Mouse (Mus musculus): ENCODE measurements at regions not wholly inside any gene's neighbourhood (a gene's known extent, or its start where the extent isn't known, plus 50 kb on each side); places are given as distances from the start of the nearest gene placed in this dataset.

DNA sequence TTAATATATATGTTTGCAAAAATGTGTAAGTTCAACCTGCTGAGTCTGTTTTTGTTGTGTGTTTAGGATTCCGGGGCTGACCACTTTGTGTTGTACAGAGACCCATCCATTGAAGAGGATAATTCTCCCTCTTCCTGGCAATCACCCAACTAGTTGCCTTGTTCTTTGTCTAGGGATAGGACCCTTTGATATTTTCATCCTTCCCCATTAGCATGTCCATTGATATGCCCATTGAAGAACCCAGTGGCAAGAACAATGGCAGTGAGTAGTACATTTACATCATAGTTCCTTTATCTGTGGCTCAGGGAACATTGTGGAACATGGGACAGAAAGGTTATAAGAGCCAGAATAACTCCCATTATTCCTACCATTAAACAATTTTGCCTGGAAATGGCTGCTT, 160.9 kb upstream of the Irx4 start:
- H3K4me3 ChIP-seq (replicated peaks; ENCODE audit: low read depth, low read length) = no peak overlapping the region
- no peak for ATAC-seq (ENCODE audit: low FRiP score, low TSS enrichment)
- no peak overlapping the region for H3K9ac ChIP-seq (replicated peaks; ENCODE audit: low read length)
- no peaks in the 10 kb centered on the region for H3K9me3 ChIP-seq (ENCODE audit: control insufficient read depth, low read length)
- whole genome bisulfite sequencing = 33% methylated on average over 1 of the region's 1 CpGs
- peak; percentile 59 for DNase-seq
- peaks cover 5% of the 10 kb centered on the region; the same call in 1 of the 2 replicates for H3K27me3 ChIP-seq (ENCODE audit: control insufficient read depth, insufficient read depth, low read length)
- 0 out of 2 replicates have a peak, but pooled peaks cover 3% of the 10 kb centered on the region for H3K4me1 ChIP-seq (ENCODE audit: control insufficient read depth, insufficient read depth, low read length)
- no peaks in the 10 kb centered on the region for H3K36me3 ChIP-seq (ENCODE audit: control insufficient read depth, insufficient read depth, low read length)
- no peak overlapping the region for H3K27ac ChIP-seq (replicated peaks; ENCODE audit: low read depth, low read length)
- H3K4me2 ChIP-seq (ENCODE audit: low read length) = no peak overlapping the region

DNA sequence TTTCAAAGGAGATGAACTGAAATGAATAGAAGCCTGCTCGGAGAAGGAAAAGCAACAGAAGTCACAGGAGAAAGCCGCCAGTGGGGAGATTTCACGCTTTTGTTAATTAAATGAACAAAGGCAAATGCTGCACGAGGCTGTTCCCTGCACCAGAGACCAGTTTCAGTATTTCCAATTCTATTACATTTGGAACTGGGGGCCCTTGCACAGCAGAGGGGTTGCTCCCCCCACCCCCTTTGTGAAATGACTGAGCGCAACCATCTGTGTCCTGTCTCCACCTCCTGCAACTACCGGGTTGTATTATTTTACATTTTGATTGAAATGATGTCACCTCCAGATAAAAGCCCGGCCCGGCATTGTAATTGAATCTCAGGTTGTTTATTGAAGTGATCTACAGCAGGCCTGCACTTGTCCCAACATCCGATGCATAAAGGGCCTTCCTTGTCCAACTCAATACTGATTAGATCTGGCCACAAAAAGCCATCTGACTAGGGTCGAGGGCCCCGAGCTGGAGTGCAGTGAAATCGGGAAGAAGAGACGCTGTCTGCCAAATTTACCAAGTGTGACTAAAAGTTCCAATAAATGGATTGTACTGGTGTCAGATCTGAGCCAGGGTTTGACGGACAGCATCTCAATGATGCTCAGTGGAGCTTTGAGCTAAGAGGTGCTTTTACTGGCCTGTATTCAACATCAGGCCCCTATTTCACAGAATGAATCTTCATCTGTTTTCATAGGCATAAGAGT, 152.9 kb upstream of the Irx4 start:
- peak overlapping the region; percentile 45; the same call in 1 of the 2 replicates for H3K27ac ChIP-seq (replicated peaks; ENCODE audit: low read depth, low read length)
- no peaks in the 10 kb centered on the region for H3K9me3 ChIP-seq (ENCODE audit: control insufficient read depth, low read length)
- no peak overlapping the region for H3K9ac ChIP-seq (replicated peaks; ENCODE audit: low read length)
- H3K27me3 ChIP-seq (ENCODE audit: control insufficient read depth, insufficient read depth, low read length) = peaks cover 14% of the 10 kb centered on the region; the same call in 1 of the 2 replicates
- DNase-seq (peak; percentile 69), ATAC-seq (ENCODE audit: low FRiP score, low TSS enrichment) (peak; percentile 84)
- H3K4me2 ChIP-seq (ENCODE audit: low read length) = peak overlapping the region; percentile 11; the same call in 1 of the 2 replicates
- 5% methylated on average over 14 of the region's 14 CpGs for WGBS
- H3K36me3 ChIP-seq (ENCODE audit: control insufficient read depth, insufficient read depth, low read length) = no peaks in the 10 kb centered on the region
- no peak overlapping the region for H3K4me3 ChIP-seq (replicated peaks; ENCODE audit: low read depth, low read length)
- H3K4me1 ChIP-seq (ENCODE audit: control insufficient read depth, insufficient read depth, low read length) = 0 out of 2 replicates have a peak, but pooled peaks cover 9% of the 10 kb centered on the region

DNA sequence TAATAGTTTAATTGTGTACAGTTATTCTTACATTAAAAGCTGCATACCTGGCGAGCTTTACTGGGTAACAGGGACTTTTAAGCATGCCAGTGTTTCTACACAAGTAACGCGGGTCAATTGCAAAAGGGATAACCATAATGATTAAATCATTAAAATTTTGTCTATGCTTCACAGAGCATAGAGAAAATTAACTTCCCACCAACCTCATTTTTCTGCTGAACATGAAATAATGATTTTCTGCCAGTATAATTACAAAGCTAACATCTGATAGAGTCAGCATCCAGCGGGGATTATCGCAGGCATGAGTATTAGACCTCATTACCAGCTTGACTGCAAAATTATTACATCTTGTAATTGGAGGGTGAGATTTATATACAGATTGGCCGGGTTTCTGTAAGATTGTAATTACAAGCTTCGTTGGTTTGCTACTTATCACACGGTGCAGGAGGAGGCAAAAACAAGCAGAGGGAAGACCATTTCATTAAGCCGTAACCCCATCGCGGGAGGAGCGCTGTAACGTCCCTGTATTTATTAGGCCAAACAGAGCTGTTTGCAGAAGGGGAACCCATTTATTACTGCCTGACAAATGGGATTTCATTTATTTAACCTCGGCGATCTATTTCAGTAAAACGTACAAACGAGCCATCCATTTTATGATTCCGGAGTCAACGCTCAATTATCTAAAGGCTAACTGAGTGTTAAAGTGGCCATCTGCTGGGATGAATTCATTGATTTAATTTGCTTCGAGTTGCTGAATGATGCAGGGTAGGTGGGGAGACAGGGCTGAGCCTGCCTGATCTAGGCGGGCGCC, 143.3 kb upstream of the Irx4 start:
- peak; percentile 91 for ATAC-seq (ENCODE audit: low FRiP score, low TSS enrichment)
- Histone ChIP-seq H3K9ac (replicated peaks; ENCODE audit: low read length) (peak overlapping the region; percentile 40), H3K27me3 (ENCODE audit: control insufficient read depth, insufficient read depth, low read length) (peaks cover 14% of the 10 kb centered on the region), H3K36me3 (ENCODE audit: control insufficient read depth, insufficient read depth, low read length) (no peaks in the 10 kb centered on the region), H3K9me3 (ENCODE audit: control insufficient read depth, low read length) (no peaks in the 10 kb centered on the region), H3K4me3 (replicated peaks; ENCODE audit: low read depth, low read length) (peak overlapping the region; percentile 19), H3K4me2 (ENCODE audit: low read length) (peak overlapping the region; percentile 46), H3K27ac (replicated peaks; ENCODE audit: low read depth, low read length) (peak overlapping the region; percentile 79), H3K4me1 (ENCODE audit: control insufficient read depth, insufficient read depth, low read length) (0 out of 2 replicates have a peak, but pooled peaks cover 6% of the 10 kb centered on the region)
- DNase-seq = peak; percentile 79
- 26% methylated on average over 22 of the region's 22 CpGs for WGBS

DNA sequence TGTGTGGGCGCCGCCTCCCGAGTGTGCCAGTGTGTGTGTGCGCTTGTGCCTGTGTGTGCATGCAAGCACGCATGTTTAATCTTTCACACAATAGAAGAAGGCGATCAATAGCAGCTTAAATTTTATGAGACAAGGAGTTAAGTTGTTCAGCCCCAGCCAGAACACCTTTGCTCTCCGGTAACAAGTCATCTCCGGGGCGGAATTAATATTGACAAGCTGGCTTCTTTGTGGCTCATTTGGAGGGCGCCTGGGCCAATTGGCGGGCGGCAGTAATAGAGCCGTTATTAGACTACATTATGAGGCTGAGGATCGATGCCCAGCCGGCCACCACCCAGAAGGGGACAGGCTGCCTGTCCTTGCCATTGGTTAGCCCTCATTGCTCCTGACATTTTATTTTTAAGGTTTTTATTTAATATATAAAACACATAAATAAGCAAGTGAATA, 142.6 kb upstream of the Irx4 start:
- ATAC-seq (ENCODE audit: low FRiP score, low TSS enrichment) (peak; percentile 69), DNase-seq (no peak)
- peak overlapping the region; percentile 79 for H3K27ac ChIP-seq (replicated peaks; ENCODE audit: low read depth, low read length)
- H3K9ac ChIP-seq (replicated peaks; ENCODE audit: low read length) = peak overlapping the region; percentile 40
- H3K27me3 ChIP-seq (ENCODE audit: control insufficient read depth, insufficient read depth, low read length) = peaks cover 14% of the 10 kb centered on the region
- WGBS = 23% methylated on average over 15 of the region's 15 CpGs
- peak overlapping the region; percentile 19 for H3K4me3 ChIP-seq (replicated peaks; ENCODE audit: low read depth, low read length)
- H3K4me2 ChIP-seq (ENCODE audit: low read length) = peak overlapping the region; percentile 46
- 0 out of 2 replicates have a peak, but pooled peaks cover 6% of the 10 kb centered on the region for H3K4me1 ChIP-seq (ENCODE audit: control insufficient read depth, insufficient read depth, low read length)
- H3K36me3 ChIP-seq (ENCODE audit: control insufficient read depth, insufficient read depth, low read length) = no peaks in the 10 kb centered on the region
- H3K9me3 ChIP-seq (ENCODE audit: control insufficient read depth, low read length) = no peaks in the 10 kb centered on the region

DNA sequence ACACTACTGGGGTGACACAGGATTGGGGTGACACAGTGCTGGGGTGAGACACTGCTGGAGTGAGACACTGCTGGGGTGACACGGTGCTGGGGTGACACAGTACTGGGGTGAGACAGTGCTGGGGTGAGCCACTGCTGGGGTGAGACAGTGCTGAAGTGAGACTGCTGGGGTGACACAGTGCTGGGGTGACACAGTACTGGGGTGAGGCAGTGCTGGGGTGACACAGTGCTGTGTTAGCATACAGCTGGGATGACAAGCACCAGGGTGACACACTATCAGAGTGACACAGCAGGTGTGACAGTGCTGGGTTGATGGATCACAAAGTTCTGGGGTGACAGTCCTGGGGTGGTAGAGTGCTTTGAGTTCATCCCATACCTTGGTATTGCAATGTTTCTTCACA, 137.3 kb upstream of the Irx4 start:
- no peak overlapping the region for H3K9ac ChIP-seq (replicated peaks; ENCODE audit: low read length)
- ATAC-seq (ENCODE audit: low FRiP score, low TSS enrichment) (no peak), DNase-seq (no peak)
- H3K4me3 ChIP-seq (replicated peaks; ENCODE audit: low read depth, low read length) = no peak overlapping the region
- 0 out of 2 replicates have a peak, but pooled peaks cover 2% of the 10 kb centered on the region for H3K4me1 ChIP-seq (ENCODE audit: control insufficient read depth, insufficient read depth, low read length)
- no peaks in the 10 kb centered on the region for H3K27me3 ChIP-seq (ENCODE audit: control insufficient read depth, insufficient read depth, low read length)
- H3K4me2 ChIP-seq (ENCODE audit: low read length) = no peak overlapping the region
- no peak overlapping the region for H3K27ac ChIP-seq (replicated peaks; ENCODE audit: low read depth, low read length)
- 100% methylated on average over 1 of the region's 1 CpGs for WGBS
- no peaks in the 10 kb centered on the region for H3K36me3 ChIP-seq (ENCODE audit: control insufficient read depth, insufficient read depth, low read length)
- H3K9me3 ChIP-seq (ENCODE audit: control insufficient read depth, low read length) = no peaks in the 10 kb centered on the region

DNA sequence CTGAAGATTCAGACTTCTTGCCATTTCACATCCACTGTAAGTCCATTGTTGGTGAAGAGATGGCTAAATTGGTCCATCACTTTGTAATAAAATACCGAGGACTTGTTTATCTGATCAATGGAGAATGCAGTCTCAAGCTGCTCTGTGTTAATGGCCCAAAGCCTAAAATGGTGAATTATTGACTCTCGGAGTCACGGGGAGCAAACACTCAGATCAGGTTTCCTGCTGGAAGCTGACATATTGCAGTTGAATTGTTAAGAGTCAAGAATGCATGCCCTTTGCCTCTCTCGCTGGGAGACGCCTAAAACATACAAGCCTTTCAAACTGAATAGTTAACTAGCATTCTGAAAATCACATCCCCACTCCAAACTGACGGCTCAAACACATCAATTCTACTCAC, 129.0 kb upstream of the Irx4 start:
- H3K9ac ChIP-seq (replicated peaks; ENCODE audit: low read length) = no peak overlapping the region

DNA sequence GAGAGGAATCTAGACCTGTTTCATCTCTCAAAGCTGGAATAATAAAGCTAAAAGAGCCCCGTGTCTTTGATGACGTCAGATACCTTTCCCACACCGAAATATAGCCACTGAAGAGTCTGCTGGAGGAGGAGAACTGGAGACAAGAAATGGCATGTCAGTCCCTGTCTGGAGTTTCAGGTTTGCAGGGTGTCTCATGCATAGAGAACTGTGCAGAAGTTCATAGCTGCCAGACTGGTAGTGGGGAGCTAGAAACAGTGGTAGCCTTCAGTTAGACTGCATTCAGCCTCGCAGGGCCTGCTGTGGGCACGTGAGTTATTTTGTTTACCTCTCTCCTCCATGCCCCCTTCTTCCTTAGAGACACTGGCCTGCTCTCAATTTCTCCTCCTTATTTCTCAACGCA, 127.5 kb upstream of the Irx4 start:
- Histone ChIP-seq H3K4me3 (replicated peaks; ENCODE audit: low read depth, low read length) (no peak overlapping the region), H3K27me3 (ENCODE audit: control insufficient read depth, insufficient read depth, low read length) (no peaks in the 10 kb centered on the region), H3K4me1 (ENCODE audit: control insufficient read depth, insufficient read depth, low read length) (no peaks in the 10 kb centered on the region), H3K9me3 (ENCODE audit: control insufficient read depth, low read length) (no peaks in the 10 kb centered on the region), H3K36me3 (ENCODE audit: control insufficient read depth, insufficient read depth, low read length) (no peaks in the 10 kb centered on the region), H3K27ac (replicated peaks; ENCODE audit: low read depth, low read length) (no peak overlapping the region), H3K9ac (replicated peaks; ENCODE audit: low read length) (no peak overlapping the region), H3K4me2 (ENCODE audit: low read length) (no peak overlapping the region)
- 79% methylated on average over 6 of the region's 6 CpGs for WGBS
- DNase-seq (no peak), ATAC-seq (ENCODE audit: low FRiP score, low TSS enrichment) (no peak)

More for the DNA sequence above, 129.0 kb upstream of the Irx4 start:
- H3K9me3 ChIP-seq (ENCODE audit: control insufficient read depth, low read length) = no peaks in the 10 kb centered on the region
- H3K27me3 ChIP-seq (ENCODE audit: control insufficient read depth, insufficient read depth, low read length) = no peaks in the 10 kb centered on the region
- ATAC-seq (ENCODE audit: low FRiP score, low TSS enrichment) (no peak), DNase-seq (no peak)
- H3K4me2 ChIP-seq (ENCODE audit: low read length) = no peak overlapping the region
- no peaks in the 10 kb centered on the region for H3K36me3 ChIP-seq (ENCODE audit: control insufficient read depth, insufficient read depth, low read length)
- no peak overlapping the region for H3K4me3 ChIP-seq (replicated peaks; ENCODE audit: low read depth, low read length)
- H3K27ac ChIP-seq (replicated peaks; ENCODE audit: low read depth, low read length) = no peak overlapping the region
- H3K4me1 ChIP-seq (ENCODE audit: control insufficient read depth, insufficient read depth, low read length) = no peaks in the 10 kb centered on the region
- 63% methylated on average over 6 of the region's 6 CpGs for whole genome bisulfite sequencing

DNA sequence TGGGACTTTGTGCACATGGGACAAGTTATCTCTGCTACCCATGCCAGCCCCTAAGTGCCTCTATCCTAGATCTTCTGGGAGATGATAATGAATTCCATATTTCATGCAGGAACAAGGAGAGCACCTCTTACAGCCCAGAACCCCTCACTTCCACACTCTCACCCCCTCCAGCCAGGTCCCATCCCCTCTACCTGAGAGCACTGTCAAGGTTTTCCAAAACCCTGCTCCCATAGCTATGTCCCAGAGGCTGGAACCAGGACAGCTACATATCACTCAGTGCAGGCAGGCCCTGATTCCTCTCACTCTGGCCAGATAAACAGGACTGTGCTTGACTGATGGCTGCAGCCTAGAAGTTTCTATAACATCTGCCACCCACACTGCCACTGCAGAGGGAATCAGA, 125.3 kb upstream of the Irx4 start:
- Histone ChIP-seq H3K36me3 (ENCODE audit: control insufficient read depth, insufficient read depth, low read length) (no peaks in the 10 kb centered on the region), H3K27ac (replicated peaks; ENCODE audit: low read depth, low read length) (no peak overlapping the region), H3K9me3 (ENCODE audit: control insufficient read depth, low read length) (no peaks in the 10 kb centered on the region), H3K4me1 (ENCODE audit: control insufficient read depth, insufficient read depth, low read length) (no peaks in the 10 kb centered on the region), H3K4me2 (ENCODE audit: low read length) (no peak overlapping the region), H3K27me3 (ENCODE audit: control insufficient read depth, insufficient read depth, low read length) (no peaks in the 10 kb centered on the region), H3K9ac (replicated peaks; ENCODE audit: low read length) (no peak overlapping the region), H3K4me3 (replicated peaks; ENCODE audit: low read depth, low read length) (no peak overlapping the region)
- DNase-seq (no peak), ATAC-seq (ENCODE audit: low FRiP score, low TSS enrichment) (no peak)
